Mouse (Mus musculus): Measurements from ENCODE around the gene Slc25a13. TPM values are rescaled to one million over a fixed set of nuclear protein-coding genes. Genes with fewer than 3 reads are reported as not detected.

Slc25a13 gene
- polyA plus RNA-seq, 1 experiment, result 5.2 TPM

- TF ChIP-seq GATA1 (IDR thresholded peaks at IDR 0.05; ENCODE audit: low read length), result no peak
Observed at GRCm38 (mm10) chr6:6159221-6159859, 57.6 kb downstream of the Slc25a13 start.

- no peak for TF ChIP-seq GATA1 (IDR thresholded peaks at IDR 0.05; ENCODE audit: low read length)
Observed at GRCm38 (mm10) chr6:6153426-6153825, 63.5 kb downstream of the Slc25a13 start.

GRCm38 (mm10) chr6:6150811-6151210 is 66.2 kb downstream of the Slc25a13 start:
- no peak for TF ChIP-seq GATA1 (IDR thresholded peaks at IDR 0.05; ENCODE audit: low read length)

- no peak for TF ChIP-seq GATA1 (IDR thresholded peaks at IDR 0.05; ENCODE audit: low read length)
Observed at GRCm38 (mm10) chr6:6149751-6150150, 67.2 kb downstream of the Slc25a13 start.

GRCm38 (mm10) chr6:6149329-6149728 is 67.6 kb downstream of the Slc25a13 start:
- TF ChIP-seq GATA1 (IDR thresholded peaks at IDR 0.05; ENCODE audit: low read length), result no peak

GRCm38 (mm10) chr6:6145412-6145811 is 71.6 kb downstream of the Slc25a13 start:
- TF ChIP-seq GATA1 (IDR thresholded peaks at IDR 0.05; ENCODE audit: low read length), result no peak

GRCm38 (mm10) chr6:6143525-6143924 is 73.4 kb downstream of the Slc25a13 start:
- no peak for TF ChIP-seq GATA1 (IDR thresholded peaks at IDR 0.05; ENCODE audit: low read length)

GRCm38 (mm10) chr6:6140370-6140769 is 76.6 kb downstream of the Slc25a13 start:
- TF ChIP-seq GATA1 (IDR thresholded peaks at IDR 0.05; ENCODE audit: low read length), result no peak

GRCm38 (mm10) chr6:6139061-6139460 is 77.9 kb downstream of the Slc25a13 start:
- no peak for TF ChIP-seq GATA1 (IDR thresholded peaks at IDR 0.05; ENCODE audit: low read length)

GRCm38 (mm10) chr6:6136812-6137211 is 80.2 kb downstream of the Slc25a13 start:
- TF ChIP-seq GATA1 (IDR thresholded peaks at IDR 0.05; ENCODE audit: low read length), result no peak

- TF ChIP-seq GATA1 (IDR thresholded peaks at IDR 0.05; ENCODE audit: low read length), result no peak
Observed at GRCm38 (mm10) chr6:6134935-6135334, 82.0 kb downstream of the Slc25a13 start.

GRCm38 (mm10) chr6:6133556-6134050 is 83.4 kb downstream of the Slc25a13 start:
- no peak for TF ChIP-seq GATA1 (IDR thresholded peaks at IDR 0.05; ENCODE audit: low read length)

GRCm38 (mm10) chr6:6132047-6132446 is 84.9 kb downstream of the Slc25a13 start:
- TF ChIP-seq GATA1 (IDR thresholded peaks at IDR 0.05; ENCODE audit: low read length), result no peak

GRCm38 (mm10) chr6:6125620-6126019 is 91.4 kb downstream of the Slc25a13 start:
- no peak for TF ChIP-seq GATA1 (IDR thresholded peaks at IDR 0.05; ENCODE audit: low read length)

- no peak for TF ChIP-seq GATA1 (IDR thresholded peaks at IDR 0.05; ENCODE audit: low read length)
Observed at GRCm38 (mm10) chr6:6121904-6122303, 95.1 kb downstream of the Slc25a13 start.

GRCm38 (mm10) chr6:6120841-6121240 is 96.1 kb downstream of the Slc25a13 start:
- no peak for TF ChIP-seq GATA1 (IDR thresholded peaks at IDR 0.05; ENCODE audit: low read length)

GRCm38 (mm10) chr6:6115771-6116170 is 101.2 kb downstream of the Slc25a13 start:
- TF ChIP-seq GATA1 (IDR thresholded peaks at IDR 0.05; ENCODE audit: low read length), result no peak

All from G1E-ER4 (cell line).